Mouse (Mus musculus): ENCODE data around the gene Grin2c. TPM values are rescaled to one million over a fixed set of nuclear protein-coding genes. Genes with fewer than 3 reads are reported as not detected.

Grin2c gene
- total RNA-seq, 2 experiments from 2014 or later, result not detected

DNA sequence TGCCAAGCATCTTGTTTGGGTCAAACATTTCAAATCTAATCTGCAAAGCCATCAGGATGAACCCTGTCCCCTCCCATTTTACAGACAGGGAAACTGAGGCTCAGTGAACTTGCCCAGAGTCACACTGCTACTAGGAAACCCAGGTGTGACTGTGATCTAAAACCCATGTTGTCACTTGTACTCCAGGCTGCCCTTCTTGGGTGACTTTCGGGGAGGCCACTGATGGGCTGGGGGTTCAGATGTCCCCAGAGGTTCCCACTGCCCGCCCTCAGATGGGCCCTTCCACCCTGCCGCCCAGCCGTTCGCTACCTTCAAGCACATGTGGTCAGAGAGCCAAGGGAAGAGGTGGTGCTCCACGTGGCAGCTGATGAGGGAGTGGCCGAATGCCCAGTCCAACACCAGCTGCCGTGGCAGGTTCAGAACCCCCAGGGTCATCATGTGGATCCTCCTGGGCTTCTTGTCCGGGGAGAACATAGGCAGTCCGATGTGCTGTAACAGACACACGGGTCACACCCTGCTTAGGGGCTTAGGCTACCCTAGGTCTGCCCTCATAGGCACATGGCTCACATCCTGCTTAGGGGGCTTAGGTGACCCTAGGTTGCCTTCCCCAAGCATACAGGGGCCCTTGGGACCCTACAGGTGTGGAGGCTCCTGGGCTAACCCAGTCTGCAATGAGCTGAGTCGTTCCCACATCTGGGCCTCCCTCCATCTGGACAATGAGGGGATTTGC, 17.0 kb upstream of the Grin2c start:
- intact Hi-C loops (cut with DNase I), result no loop called here
- DNase-seq, result no peak

DNA sequence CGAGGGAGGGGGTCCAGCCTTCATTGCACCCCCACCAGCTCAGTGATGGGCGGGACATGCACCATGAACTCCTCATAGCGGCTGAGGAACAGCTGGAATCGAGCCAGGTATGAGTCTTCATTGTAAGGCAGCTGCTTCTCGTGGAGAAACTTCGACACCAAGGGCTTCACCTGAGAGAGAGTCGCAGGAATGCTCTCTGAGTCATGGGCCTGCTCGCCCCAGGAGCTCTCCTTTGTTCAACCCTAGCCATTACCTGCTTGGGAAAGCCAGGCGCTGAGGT, 16.4 kb upstream of the Grin2c start:
- intact Hi-C loops (cut with DNase I), result no loop called here
- no peak for DNase-seq

DNA sequence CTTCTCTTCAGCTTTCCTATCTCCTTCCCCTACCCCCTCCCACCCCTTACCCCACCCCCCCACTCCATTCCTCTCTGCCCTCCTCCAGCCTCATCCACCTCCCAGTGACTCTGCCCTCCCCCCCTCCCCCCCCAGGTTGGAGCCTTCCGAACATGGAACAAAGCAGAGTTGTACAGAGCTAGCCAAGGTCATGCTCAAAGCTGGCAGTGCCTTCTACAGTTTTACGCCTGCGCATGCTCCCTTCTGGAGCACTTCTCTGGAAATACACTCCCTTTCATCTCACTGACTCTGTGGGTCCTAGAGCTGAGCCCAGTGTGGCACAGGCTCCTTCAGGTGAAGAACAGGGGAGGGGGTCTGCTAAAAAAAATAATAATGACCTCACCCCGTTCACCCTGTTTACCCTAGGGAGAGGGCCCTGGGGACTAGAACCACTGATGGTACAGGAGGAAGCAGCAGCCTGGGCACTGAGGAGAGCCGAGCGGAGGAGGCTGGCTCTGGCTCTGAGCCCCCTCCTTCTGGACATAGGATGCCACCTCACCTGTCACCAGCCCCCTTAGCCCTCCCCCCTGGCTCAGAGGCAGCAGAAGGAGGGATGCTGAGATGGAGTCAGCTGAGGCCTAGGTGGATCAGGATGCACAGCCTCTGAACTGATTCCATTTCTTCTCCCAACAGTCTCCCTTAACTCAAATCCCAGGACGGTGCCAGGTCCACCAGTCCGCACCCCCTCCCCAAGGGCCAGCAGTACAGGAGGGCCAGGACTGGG, 15.9 kb upstream of the Grin2c start:
- no peak for DNase-seq
- intact Hi-C loops (cut with DNase I), result no loop called here

DNA sequence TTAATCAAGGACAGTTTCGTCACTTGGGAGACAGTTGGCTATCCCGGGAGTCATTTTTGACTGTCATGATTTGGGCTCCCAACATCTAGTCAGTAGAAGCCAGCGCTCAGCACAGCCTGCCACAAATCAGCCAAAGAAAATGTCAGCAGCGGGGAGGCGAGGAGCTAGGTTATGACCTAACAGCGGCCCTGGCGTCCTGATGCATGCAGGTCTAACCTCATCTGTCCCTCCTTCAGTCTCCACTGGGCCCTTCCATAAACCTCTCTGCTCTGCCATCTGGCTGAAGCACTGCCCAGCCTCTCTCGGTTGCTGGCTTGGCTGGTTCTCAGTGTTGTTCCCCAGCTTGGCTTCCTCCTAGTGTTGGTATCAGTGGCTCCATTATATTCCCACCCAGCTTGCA, 15.3 kb upstream of the Grin2c start:
- intact Hi-C loops (cut with DNase I), result no loop called here
- no peak for DNase-seq

DNA sequence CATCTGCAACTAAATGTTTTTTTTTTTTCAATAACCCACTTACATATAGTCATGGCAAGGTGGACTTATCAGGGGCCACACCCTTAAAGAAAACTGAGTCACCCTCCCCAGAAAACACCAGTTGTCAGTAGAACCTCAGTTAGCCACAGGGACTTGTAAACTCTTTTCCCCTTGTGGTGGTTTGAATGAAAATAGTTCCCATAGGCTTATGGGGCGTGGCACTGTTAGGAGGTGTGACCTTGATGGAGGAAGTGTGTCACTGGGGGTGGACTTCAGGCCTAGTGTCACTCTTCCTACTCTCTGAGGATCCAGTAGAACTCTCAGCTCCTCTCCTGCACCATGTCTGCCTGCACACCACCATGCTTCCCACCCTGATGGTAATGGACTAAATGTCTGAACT, 12.7 kb upstream of the Grin2c start:
- intact Hi-C loops (cut with DNase I), result no loop called here
- DNase-seq, result no peak

DNA sequence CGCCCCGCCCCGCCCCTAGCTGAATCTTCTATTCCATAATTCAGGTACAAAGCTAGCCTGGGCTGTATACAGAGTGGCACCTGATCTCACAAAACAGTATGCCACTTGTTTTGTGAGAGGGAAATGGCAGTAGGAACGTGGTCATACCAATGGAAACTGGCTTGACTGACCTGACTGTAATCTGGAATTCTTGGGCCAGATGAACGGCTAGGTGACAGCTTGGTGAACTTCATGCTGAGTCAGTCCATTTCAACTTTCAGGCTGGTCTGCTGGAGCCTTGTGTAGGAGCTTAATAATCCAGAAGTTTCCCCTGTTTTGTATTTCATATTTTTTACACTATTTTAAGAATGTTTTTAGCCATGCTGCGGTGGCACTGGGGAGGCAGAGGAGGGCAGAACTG, 11.1 kb upstream of the Grin2c start:
- intact Hi-C loops (cut with DNase I), result no loop called here
- no peak for DNase-seq

DNA sequence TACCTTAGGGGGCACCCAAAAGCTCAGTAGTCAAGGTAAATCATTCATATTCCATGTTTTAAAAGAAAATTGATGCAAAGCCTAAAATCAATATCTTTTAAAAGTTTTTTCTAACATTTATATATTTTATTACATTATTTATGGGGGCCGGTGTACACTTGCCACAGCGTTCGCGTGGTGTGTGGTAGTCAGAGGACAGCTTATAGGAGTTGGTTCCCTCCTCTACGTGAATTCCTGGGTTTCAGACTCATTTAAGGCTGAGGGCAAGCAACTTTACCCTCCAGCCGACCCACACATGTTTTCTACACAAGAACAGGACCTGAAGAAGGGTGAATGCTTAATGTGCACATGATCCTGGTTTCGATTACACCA, 10.5 kb upstream of the Grin2c start:
- intact Hi-C loops (cut with DNase I), result no loop called here
- no peak for DNase-seq

DNA sequence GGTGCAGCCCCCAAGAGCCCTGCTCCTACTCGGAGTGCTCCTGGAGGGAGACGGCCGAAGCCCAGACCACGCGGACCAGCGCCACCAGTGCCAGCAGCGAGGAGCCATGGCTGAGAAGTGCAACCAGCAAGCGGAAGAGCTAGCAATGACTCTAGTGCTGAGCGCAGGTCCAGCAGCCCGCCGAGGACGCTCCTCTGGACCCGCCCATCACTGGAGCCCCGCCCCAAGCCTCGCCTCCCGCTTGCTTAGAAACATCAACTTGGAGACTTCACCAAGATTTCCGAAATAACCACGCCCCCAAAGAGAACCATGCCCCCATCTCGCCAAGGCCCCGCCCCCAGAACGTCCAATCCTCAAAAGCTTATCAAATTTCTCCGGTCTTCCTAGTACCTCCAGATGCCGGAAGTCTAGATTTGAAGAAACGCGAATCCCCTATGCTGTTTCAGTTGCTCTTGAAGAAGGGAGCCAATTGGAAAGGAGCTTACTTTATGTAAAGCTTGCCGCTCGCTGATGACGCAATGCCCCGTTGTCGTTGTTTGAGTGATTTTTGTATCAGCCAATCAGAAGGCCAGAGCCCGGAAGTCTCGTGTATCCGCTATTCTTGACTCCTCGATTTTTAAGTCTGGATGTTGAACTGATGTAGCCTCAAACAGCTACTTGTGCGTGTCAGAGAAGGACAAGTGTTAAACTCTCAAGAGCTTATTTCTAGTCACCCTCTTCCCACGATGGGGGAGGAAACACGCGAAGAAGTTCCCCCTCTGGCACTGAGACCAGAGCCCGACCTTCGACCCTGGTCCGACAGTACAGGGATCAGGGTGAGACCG, 9.9 kb upstream of the Grin2c start, which contains the start of gene Fdxr:
Fdxr (minus strand) TSS at position 271 of the 824 bp plus-strand sequence.
- intact Hi-C loops (cut with DNase I), result no loop called here
- DNase-seq, result peak; percentile 96 to 99

DNA sequence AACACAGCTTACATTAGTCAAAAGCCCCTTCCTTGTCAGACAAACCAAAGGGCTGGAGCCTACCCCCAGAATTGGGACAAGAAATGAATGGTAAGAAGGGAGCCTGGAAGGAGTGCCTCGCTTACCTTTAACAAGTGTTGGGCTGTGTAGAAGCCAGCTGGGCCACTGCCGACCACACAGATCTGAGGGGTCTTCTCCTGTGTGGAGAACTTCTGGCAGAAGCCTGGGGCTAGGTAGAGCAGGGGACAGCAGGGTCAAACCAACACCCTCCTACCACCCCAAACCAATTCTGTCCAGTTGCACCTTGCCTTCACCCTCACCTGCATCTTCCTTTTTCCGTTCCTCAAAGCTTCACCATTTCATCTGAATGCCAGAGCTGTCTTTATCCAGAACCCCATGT, 8.9 kb upstream of the Grin2c start:
- intact Hi-C loops (cut with DNase I), result no loop called here
- no peak for DNase-seq

DNA sequence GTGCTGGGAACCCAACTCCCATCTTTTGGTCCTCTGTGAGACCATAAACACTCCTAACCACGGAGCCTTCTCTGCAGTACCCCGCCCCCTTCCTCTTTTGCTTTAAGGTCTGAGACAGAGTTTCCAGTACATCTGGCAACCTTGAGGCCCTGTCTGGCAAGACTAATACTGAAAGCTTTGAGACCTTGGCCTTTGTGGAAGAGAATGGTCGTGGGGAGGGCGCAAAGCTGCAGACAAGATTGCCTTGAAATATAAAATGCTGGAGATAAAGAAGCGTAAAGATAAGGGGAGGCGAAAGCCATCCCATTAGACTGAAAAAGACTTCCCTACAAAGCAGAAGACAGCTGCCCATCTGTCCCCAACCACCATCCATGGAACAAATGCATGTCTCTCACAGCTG, 8.5 kb upstream of the Grin2c start:
- intact Hi-C loops (cut with DNase I), result no loop called here
- no peak for DNase-seq

DNA sequence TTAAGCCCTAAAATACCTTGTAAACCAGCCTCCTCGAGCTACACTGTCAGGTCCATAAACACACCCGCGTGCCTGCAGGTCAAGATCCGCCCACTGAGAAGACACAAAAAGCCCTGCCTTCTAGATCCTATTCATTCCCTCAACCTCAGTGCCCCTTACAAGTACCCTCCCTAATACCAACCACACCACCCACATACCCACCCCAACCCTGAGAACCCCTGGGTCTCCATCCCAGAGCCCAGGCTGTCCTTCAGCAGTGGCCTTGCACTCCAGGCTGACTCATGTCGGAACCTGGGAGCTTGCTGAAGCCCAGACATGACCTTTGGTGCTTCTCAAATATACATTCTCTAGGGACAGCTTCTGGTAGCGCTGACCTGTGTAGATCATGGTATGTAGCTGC, 7.7 kb upstream of the Grin2c start:
- no peak for DNase-seq
- intact Hi-C loops (cut with DNase I), result no loop called here

DNA sequence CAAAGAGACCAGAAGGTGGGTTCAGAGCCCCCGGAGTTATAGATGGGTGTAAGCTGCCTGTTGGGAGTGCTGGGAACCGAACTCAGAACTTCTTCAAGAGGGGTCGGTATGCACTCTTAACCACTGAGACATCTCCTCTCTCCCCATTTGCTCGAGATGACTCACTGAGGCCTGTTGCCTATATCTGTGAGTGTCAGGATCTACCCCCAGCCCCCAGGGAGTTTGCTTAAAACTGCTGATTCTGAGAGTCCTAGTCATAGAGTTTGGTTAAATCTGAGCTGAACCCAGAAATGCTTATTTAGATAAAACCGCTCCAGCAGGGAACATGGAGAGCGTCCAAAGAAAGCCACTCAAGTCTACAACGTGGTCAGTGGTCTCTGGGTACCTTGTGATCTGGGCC, 7.1 kb upstream of the Grin2c start:
- DNase-seq, result no peak
- intact Hi-C loops (cut with DNase I), result no loop called here

DNA sequence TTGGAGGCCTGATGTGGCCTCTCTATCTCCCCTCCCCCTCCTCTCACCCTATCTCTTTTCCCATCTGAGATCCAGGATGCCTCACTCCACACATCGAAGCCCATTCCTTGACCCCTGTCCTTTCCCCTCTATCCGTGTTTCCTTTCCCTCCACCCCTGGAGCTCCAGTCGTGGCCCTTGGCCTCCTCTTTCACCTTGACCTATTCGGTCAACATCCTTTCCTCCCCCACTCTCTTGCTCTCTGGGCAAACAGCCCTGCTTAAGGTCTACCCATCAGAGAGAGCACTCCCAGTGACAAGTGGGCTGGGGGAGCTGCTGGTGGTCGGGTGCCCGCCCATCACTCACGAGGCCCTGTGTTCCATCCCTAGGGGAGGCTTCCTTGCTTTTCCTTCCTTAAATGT, 6.7 kb upstream of the Grin2c start:
- intact Hi-C loops (cut with DNase I), result no loop called here
- no peak for DNase-seq

DNA sequence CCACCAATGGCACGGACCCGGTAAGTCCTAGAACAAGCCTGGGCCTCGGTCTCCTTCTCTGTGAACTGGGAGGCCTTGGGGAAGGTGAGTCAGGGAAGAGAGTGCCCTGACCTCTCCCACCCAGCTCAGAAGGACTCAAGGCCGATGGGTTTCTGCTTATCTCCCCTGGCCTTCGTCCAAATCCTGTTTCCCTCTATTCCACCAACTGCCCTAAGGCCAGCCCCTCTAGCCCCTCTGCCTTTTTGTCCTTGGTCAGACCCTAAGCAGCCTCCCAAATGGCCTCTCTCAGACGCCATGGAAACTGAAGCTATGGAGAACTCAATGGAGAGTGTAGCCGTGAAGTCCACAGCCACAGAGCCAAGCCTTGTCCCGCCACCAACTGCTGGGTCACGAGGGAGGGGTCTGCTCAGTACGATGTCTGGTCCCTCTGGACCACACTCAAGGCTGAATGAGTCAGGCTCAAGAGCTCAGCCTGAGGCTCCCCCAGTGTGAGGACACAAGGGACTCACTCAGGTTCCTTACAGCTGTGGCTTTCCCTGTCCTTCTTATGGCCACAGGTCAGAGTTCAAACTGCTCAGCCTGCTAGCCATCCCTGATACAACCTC, 6.0 kb upstream of the Grin2c start:
- DNase-seq, result no peak
- intact Hi-C loops (cut with DNase I), result no loop called here

DNA sequence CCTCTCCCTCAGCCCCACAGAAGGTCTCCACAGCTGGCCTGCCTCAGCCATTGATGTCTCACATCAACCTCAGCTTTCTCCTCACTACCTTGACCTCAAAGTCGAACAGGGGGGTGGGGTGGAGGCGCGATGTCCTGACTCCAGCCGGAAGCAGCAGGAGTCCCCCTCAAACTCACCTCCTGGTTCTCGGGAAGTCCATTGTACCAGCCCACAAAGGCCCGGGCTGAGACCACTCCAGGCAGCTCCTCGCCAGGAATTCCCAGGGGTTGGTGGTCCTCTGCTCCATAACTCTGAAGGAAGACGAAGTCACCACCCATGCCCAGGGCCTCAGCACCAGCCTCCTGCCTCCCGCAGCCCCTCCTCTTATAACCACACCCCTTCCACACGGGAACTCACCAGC, 4.4 kb upstream of the Grin2c start:
- intact Hi-C loops (cut with DNase I), result loop anchor here (2.0 kb wide), 1 partner anchor 113 kb away; no protein-coding TSS in a partner anchor
- no peak for DNase-seq

DNA sequence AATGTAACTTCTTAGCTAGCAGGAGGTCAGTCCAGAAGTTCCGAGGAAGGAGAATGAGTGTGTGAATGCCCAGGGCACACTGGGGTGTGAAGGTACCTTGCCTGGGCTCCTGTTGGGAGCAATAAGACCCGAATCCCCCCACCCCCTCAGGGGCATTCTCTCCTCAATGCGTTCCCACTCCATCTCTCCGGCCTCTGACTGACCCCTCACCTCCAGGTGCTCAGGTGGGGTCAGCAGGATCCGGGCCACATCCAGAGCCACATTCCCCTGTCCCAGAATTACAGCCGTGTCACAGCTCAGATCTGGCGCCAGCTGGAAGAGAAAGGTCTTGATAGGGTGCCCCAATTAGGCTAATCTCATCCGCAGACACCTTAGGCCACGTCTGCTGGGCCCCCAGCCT, 4.0 kb upstream of the Grin2c start:
- no peak for DNase-seq
- intact Hi-C loops (cut with DNase I), result loop anchor here (2.0 kb wide), 1 partner anchor 112 kb away; no protein-coding TSS in a partner anchor

DNA sequence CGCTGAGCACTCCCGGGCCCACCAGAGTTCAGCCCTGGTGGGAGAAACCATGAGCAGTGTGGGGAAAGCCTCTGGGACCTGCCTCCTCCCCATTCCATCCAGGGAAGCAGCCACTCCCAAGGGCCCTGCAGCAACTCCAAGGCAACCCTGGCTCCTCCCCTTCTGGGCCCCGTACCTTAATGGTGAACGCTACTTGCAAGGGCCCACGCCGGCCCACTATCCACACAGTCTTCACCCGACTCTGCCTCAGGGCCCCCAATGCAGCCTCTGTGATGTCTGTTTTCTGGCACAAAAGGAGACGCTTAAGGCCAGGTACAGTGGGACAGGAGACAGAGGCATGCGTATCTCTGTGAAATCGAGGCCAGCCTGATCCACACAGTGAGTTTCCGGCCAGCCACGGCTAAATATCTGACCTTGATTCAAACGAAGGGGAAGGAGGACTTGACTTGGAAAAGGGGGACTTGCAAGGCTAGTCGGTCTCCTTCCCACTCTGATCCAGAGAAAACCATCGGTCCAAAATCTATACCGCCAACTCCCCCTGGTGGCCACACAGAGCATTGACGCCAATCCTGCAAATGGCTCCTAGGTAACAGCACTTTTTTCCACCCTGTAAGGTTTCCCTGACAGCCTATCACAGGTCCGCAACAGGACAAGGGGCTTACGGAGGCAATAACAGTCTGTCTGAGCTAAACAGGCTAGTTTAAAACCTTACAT, 3.3 kb upstream of the Grin2c start:
- intact Hi-C loops (cut with DNase I), result loop anchor here (2.0 kb wide), 1 partner anchor 112 kb away; no protein-coding TSS in a partner anchor
- peak; percentile 67 to 68 for DNase-seq

DNA sequence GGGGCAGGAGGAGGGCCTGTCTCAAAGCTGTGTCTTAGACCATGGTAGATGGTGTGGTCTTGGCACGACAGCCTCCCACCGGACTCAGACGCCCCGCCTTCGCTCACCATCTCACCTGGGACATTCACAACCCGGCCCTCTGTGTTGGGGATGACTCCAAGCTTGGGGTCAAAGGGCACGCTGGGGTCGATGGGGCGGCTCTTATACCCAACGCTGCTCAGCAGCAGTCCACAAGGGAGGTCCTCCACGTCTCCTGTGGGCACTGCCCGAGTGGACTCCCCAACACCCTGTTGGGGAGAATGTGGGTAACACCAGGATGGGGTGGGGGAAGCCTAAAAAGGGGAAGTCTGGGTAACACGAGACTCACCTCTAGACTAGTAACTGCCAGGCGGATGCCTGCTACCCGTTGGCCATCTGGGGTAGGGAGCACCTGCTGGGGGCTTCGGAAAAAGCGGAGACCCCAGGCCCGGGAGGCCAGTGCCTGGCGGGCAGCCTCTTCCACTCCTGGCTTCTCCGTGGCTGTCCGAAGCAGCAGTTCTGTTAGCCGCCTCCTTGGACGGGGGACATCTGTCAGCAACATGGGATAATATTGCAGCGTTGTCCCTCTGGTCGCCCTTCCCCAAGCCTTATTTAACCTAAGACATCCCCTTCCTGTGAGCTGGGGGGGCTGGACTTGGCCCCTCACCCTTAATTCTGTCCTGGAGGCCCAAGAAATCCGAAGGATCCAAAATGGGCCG, 2.5 kb upstream of the Grin2c start:
- intact Hi-C loops (cut with DNase I), result loop anchor here (1.0 to 10.0 kb wide), 3 partner anchors 67 to 185 kb away; no protein-coding TSS in a partner anchor

DNA sequence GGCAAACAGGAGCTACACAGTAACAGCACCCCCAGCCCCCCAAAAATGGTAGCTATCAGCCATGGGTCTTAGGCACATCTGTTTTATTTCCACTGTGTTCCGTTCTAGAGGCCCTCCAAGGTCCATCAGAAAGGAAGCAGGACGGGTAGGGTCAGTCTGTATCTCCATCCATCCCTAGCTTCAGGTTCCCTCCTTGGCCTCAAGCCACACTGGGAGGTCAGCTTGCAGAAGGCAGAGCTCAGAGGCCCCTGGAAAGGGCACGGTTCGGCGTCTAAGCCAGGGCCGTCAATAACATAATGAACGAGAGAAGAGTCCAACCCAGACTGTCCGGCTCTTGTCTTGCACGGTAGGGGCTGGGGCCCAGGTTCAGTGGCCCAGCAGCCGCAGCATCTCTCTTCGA, 915 bp upstream of the Grin2c start:
- intact Hi-C loops (cut with DNase I), result loop anchor here (10.0 kb wide), 1 partner anchor 183 kb away; no protein-coding TSS in a partner anchor
- DNase-seq, result no peak

More for the DNA sequence above, 2.5 kb upstream of the Grin2c start:
- no peak for DNase-seq
